Mouse (Mus musculus) C2C12 (cell line): ENCODE measurements around the gene Slc39a9.

Source experiments
- CTCF ChIP-seq: IDR thresholded peaks from one replicate; pipeline ENCODE4 v1.5.1; 2011; ENCODE audit not compliant: control insufficient read depth, insufficient read depth, insufficient read length
- MAX ChIP-seq: IDR thresholded peaks from one replicate; pipeline ENCODE4 v1.6.1; 2011; ENCODE audit warnings: mild to moderate bottlenecking, control low read depth
- MYOD1 ChIP-seq: IDR thresholded peaks from one replicate; pipeline ENCODE4 v1.6.1; 2011; ENCODE audit warnings: low read depth; ENCODE audit not compliant: control insufficient read depth, insufficient read length

GRCm38 (mm10) chr12:80701332-80701731 lies 57.6 kb downstream of the Slc39a9 start:
- no peak for TF ChIP-seq CTCF
- TF ChIP-seq MYOD1 = no peak
- no peak for TF ChIP-seq MAX
